Mouse (Mus musculus): ENCODE data around the gene Cntn6. TPM values are rescaled to one million over a fixed set of nuclear protein-coding genes. Genes with fewer than 3 reads are reported as not detected.

Cntn6 gene
- polyA plus RNA-seq, 1 experiment from 2014 or later: 13.2 TPM

- ATAC-seq (ENCODE audit: low FRiP score): no peak
- Histone ChIP-seq H3K36me3 (replicated peaks; ENCODE audit: control insufficient read depth, insufficient read depth) (no peaks in the 10 kb centered on the region), H3K9me3 (ENCODE audit: control insufficient read depth, low read length) (no peaks in the 10 kb centered on the region), H3K9ac (no peak overlapping the region), H3K27me3 (ENCODE audit: control insufficient read depth, insufficient read depth, low read length) (no peaks in the 10 kb centered on the region), H3K4me1 (replicated peaks; ENCODE audit: control insufficient read depth, insufficient read depth, low read length) (0 out of 2 replicates have a peak, but pooled peaks cover 3% of the 10 kb centered on the region), H3K4me3 (replicated peaks; ENCODE audit: low read length) (no peak overlapping the region), H3K27ac (no peak overlapping the region), H3K4me2 (replicated peaks) (no peak overlapping the region)
- no peak for DNase-seq (ENCODE audit: low spot score)
- 64% methylated on average over 2 of the region's 2 CpGs for WGBS
Measured at GRCm38 (mm10) chr6:104600838-104601397, 108.3 kb downstream of the Cntn6 start.

- Histone ChIP-seq H3K9me3 (ENCODE audit: control insufficient read depth, low read length) (no peaks in the 10 kb centered on the region), H3K4me2 (replicated peaks) (no peak overlapping the region), H3K36me3 (replicated peaks; ENCODE audit: control insufficient read depth, insufficient read depth) (no peaks in the 10 kb centered on the region), H3K9ac (no peak overlapping the region), H3K4me1 (replicated peaks; ENCODE audit: control insufficient read depth, insufficient read depth, low read length) (0 out of 2 replicates have a peak, but pooled peaks cover 3% of the 10 kb centered on the region), H3K4me3 (replicated peaks; ENCODE audit: low read length) (no peak overlapping the region), H3K27me3 (ENCODE audit: control insufficient read depth, insufficient read depth, low read length) (no peaks in the 10 kb centered on the region), H3K27ac (no peak overlapping the region)
- DNase-seq (ENCODE audit: low spot score) (no peak), ATAC-seq (ENCODE audit: low FRiP score) (no peak)
Measured at GRCm38 (mm10) chr6:104602894-104603293, 110.3 kb downstream of the Cntn6 start.

- Histone ChIP-seq H3K36me3 (replicated peaks; ENCODE audit: control insufficient read depth, insufficient read depth) (no peaks in the 10 kb centered on the region), H3K9me3 (ENCODE audit: control insufficient read depth, low read length) (no peaks in the 10 kb centered on the region), H3K4me1 (replicated peaks; ENCODE audit: control insufficient read depth, insufficient read depth, low read length) (0 out of 2 replicates have a peak, but pooled peaks cover 3% of the 10 kb centered on the region), H3K4me2 (replicated peaks) (no peak overlapping the region), H3K9ac (no peak overlapping the region), H3K4me3 (replicated peaks; ENCODE audit: low read length) (no peak overlapping the region), H3K27ac (no peak overlapping the region), H3K27me3 (ENCODE audit: control insufficient read depth, insufficient read depth, low read length) (no peaks in the 10 kb centered on the region)
- DNase-seq (ENCODE audit: low spot score) (peak; percentile 45), ATAC-seq (ENCODE audit: low FRiP score) (peak; percentile 83)
- 23% methylated on average over 4 of the region's 4 CpGs for WGBS
Measured at GRCm38 (mm10) chr6:104603371-104603770, 110.8 kb downstream of the Cntn6 start.

- DNase-seq (ENCODE audit: low spot score): no peak
- 0 out of 2 replicates have a peak, but pooled peaks cover 3% of the 10 kb centered on the region for H3K4me1 ChIP-seq (replicated peaks; ENCODE audit: control insufficient read depth, insufficient read depth, low read length)
- WGBS: 33% methylated on average over 3 of the region's 3 CpGs
- H3K27ac ChIP-seq: no peak overlapping the region
- H3K9ac ChIP-seq: no peak overlapping the region
- no peak overlapping the region for H3K4me3 ChIP-seq (replicated peaks; ENCODE audit: low read length)
- H3K9me3 ChIP-seq (ENCODE audit: control insufficient read depth, low read length): no peaks in the 10 kb centered on the region
- no peak for ATAC-seq (ENCODE audit: low FRiP score)
- H3K4me2 ChIP-seq (replicated peaks): no peak overlapping the region
- no peaks in the 10 kb centered on the region for H3K36me3 ChIP-seq (replicated peaks; ENCODE audit: control insufficient read depth, insufficient read depth)
- H3K27me3 ChIP-seq (ENCODE audit: control insufficient read depth, insufficient read depth, low read length): no peaks in the 10 kb centered on the region
Measured at GRCm38 (mm10) chr6:104605214-104605613, 112.6 kb downstream of the Cntn6 start.

GRCm38 (mm10) chr6:104653518-104653917 is 160.9 kb downstream of the Cntn6 start:
- Histone ChIP-seq H3K36me3 (replicated peaks; ENCODE audit: control insufficient read depth, insufficient read depth) (no peaks in the 10 kb centered on the region), H3K9me3 (ENCODE audit: control insufficient read depth, low read length) (no peaks in the 10 kb centered on the region), H3K9ac (no peak overlapping the region), H3K4me1 (replicated peaks; ENCODE audit: control insufficient read depth, insufficient read depth, low read length) (no peaks in the 10 kb centered on the region), H3K4me2 (replicated peaks) (no peak overlapping the region), H3K27me3 (ENCODE audit: control insufficient read depth, insufficient read depth, low read length) (no peaks in the 10 kb centered on the region), H3K27ac (no peak overlapping the region), H3K4me3 (replicated peaks; ENCODE audit: low read length) (no peak overlapping the region)
- 85% methylated on average over 3 of the region's 3 CpGs for WGBS
- ATAC-seq (ENCODE audit: low FRiP score): no peak
- DNase-seq (ENCODE audit: low spot score): no peak

GRCm38 (mm10) chr6:104668701-104669100 is 176.1 kb downstream of the Cntn6 start:
- ATAC-seq (ENCODE audit: low FRiP score) (no peak), DNase-seq (ENCODE audit: low spot score) (no peak)
- 89% methylated on average over 2 of the region's 2 CpGs for WGBS
- no peaks in the 10 kb centered on the region for H3K9me3 ChIP-seq (ENCODE audit: control insufficient read depth, low read length)
- no peaks in the 10 kb centered on the region for H3K36me3 ChIP-seq (replicated peaks; ENCODE audit: control insufficient read depth, insufficient read depth)
- no peaks in the 10 kb centered on the region for H3K27me3 ChIP-seq (ENCODE audit: control insufficient read depth, insufficient read depth, low read length)
- H3K4me2 ChIP-seq (replicated peaks): no peak overlapping the region
- H3K4me1 ChIP-seq (replicated peaks; ENCODE audit: control insufficient read depth, insufficient read depth, low read length): no peaks in the 10 kb centered on the region
- H3K4me3 ChIP-seq (replicated peaks; ENCODE audit: low read length): no peak overlapping the region
- no peak overlapping the region for H3K9ac ChIP-seq
- H3K27ac ChIP-seq: no peak overlapping the region

- H3K9ac ChIP-seq: no peak overlapping the region
- H3K27me3 ChIP-seq (ENCODE audit: control insufficient read depth, insufficient read depth, low read length): no peaks in the 10 kb centered on the region
- ATAC-seq (ENCODE audit: low FRiP score) (no peak), DNase-seq (ENCODE audit: low spot score) (no peak)
- no peaks in the 10 kb centered on the region for H3K4me1 ChIP-seq (replicated peaks; ENCODE audit: control insufficient read depth, insufficient read depth, low read length)
- H3K9me3 ChIP-seq (ENCODE audit: control insufficient read depth, low read length): no peaks in the 10 kb centered on the region
- H3K4me3 ChIP-seq (replicated peaks; ENCODE audit: low read length): no peak overlapping the region
- H3K4me2 ChIP-seq (replicated peaks): no peak overlapping the region
- H3K36me3 ChIP-seq (replicated peaks; ENCODE audit: control insufficient read depth, insufficient read depth): no peaks in the 10 kb centered on the region
- no peak overlapping the region for H3K27ac ChIP-seq
Measured at GRCm38 (mm10) chr6:104674249-104674648, 181.7 kb downstream of the Cntn6 start.

GRCm38 (mm10) chr6:104679809-104680495 is 187.4 kb downstream of the Cntn6 start:
- ATAC-seq (ENCODE audit: low FRiP score): no peak
- WGBS: 95% methylated on average over 1 of the region's 1 CpGs

GRCm38 (mm10) chr6:104687980-104688379 is 195.4 kb downstream of the Cntn6 start:
- Histone ChIP-seq H3K4me2 (replicated peaks) (no peak overlapping the region), H3K36me3 (replicated peaks; ENCODE audit: control insufficient read depth, insufficient read depth) (no peaks in the 10 kb centered on the region), H3K9ac (no peak overlapping the region), H3K9me3 (ENCODE audit: control insufficient read depth, low read length) (no peaks in the 10 kb centered on the region), H3K27ac (no peak overlapping the region), H3K4me1 (replicated peaks; ENCODE audit: control insufficient read depth, insufficient read depth, low read length) (no peaks in the 10 kb centered on the region), H3K27me3 (ENCODE audit: control insufficient read depth, insufficient read depth, low read length) (no peaks in the 10 kb centered on the region), H3K4me3 (replicated peaks; ENCODE audit: low read length) (no peak overlapping the region)
- DNase-seq (ENCODE audit: low spot score): no peak
- no peak for ATAC-seq (ENCODE audit: low FRiP score)
- WGBS: 74% methylated on average over 3 of the region's 3 CpGs

More at GRCm38 (mm10) chr6:104679809-104680495, 187.4 kb downstream of the Cntn6 start:
- H3K36me3 ChIP-seq (replicated peaks; ENCODE audit: control insufficient read depth, insufficient read depth): no peaks in the 10 kb centered on the region
- no peak overlapping the region for H3K9ac ChIP-seq
- no peaks in the 10 kb centered on the region for H3K4me1 ChIP-seq (replicated peaks; ENCODE audit: control insufficient read depth, insufficient read depth, low read length)
- no peaks in the 10 kb centered on the region for H3K27me3 ChIP-seq (ENCODE audit: control insufficient read depth, insufficient read depth, low read length)
- no peaks in the 10 kb centered on the region for H3K9me3 ChIP-seq (ENCODE audit: control insufficient read depth, low read length)
- H3K4me3 ChIP-seq (replicated peaks; ENCODE audit: low read length): no peak overlapping the region
- no peak overlapping the region for H3K4me2 ChIP-seq (replicated peaks)
- H3K27ac ChIP-seq: no peak overlapping the region
- DNase-seq (ENCODE audit: low spot score): no peak
